Mouse (Mus musculus) neural tube, embryonic 11.5 days (tissue): ENCODE results near the gene Alkbh7. TPM values are rescaled to one million over a fixed set of nuclear protein-coding genes. Genes with fewer than 3 reads are reported as not detected.

ENCODE experiments used
- ATAC-seq: fragments of 200-750 bp; cut with Nextera tagmentation; 2 replicates; pipeline ENCODE4 v1.8.0; 2017; ENCODE audit warnings: moderate number of reproducible peaks, mild to moderate bottlenecking, moderate TSS enrichment, moderate library complexity; ENCODE audit not compliant: insufficient read depth, low FRiP score, low TSS enrichment
- DNase-seq: peaks from one replicate; pipeline ENCODE4 v3.0.0-alpha.2; 2015; ENCODE audit warnings: low spot score
- H3K27ac ChIP-seq: fragments of 300-500 bp; sonication (generic); 2 replicates; pipeline ENCODE4 v1.5.1; 2014; ENCODE audit warnings: low read depth, mild to moderate bottlenecking, low read length
- H3K27me3 ChIP-seq: fragments of 300-500 bp; sonication (generic); 2 replicates; pipeline ENCODE4 v1.6.1; 2014; ENCODE audit warnings: mild to moderate bottlenecking, low read length, mixed read lengths; ENCODE audit not compliant: control insufficient read depth, insufficient read depth
- H3K36me3 ChIP-seq: fragments of 300-500 bp; sonication (generic); 2 replicates; pipeline ENCODE4 v1.6.1; 2014; ENCODE audit warnings: mild to moderate bottlenecking, low read length, moderate library complexity, mixed read lengths; ENCODE audit not compliant: control insufficient read depth, insufficient read depth
- H3K4me1 ChIP-seq: fragments of 300-500 bp; sonication (generic); 2 replicates; pipeline ENCODE4 v1.6.1; 2014; ENCODE audit warnings: low read length, mixed read lengths; ENCODE audit not compliant: control insufficient read depth, insufficient read depth
- H3K4me2 ChIP-seq: fragments of 300-500 bp; sonication (generic); 2 replicates; pipeline ENCODE4 v1.6.1; 2014; ENCODE audit warnings: low read depth, mild to moderate bottlenecking, moderate library complexity
- H3K4me3 ChIP-seq: fragments of 300-500 bp; sonication (generic); 2 replicates; pipeline ENCODE4 v1.5.1; 2014; ENCODE audit warnings: low read depth, low read length
- H3K9ac ChIP-seq: fragments of 300-500 bp; sonication (generic); 2 replicates; pipeline ENCODE4 v1.6.1; 2014; ENCODE audit warnings: mild to moderate bottlenecking, low read length
- H3K9me3 ChIP-seq: fragments of 300-500 bp; sonication (generic); 2 replicates; pipeline ENCODE4 v1.6.1; 2016; ENCODE audit warnings: low read length; ENCODE audit not compliant: control insufficient read depth
- WGBS: fragments of 180-500 bp; shearing (Covaris S2); extraction: QIAGEN DNeasy Blood & Tissue Kit; methylation state at CpG from one replicate; pipeline ENCODE4 v1.1.7; 2014; 5-methylcytosine and 5-hydroxymethylcytosine counted together
- polyA plus RNA-seq: library from polyadenylated mRNA; unstranded; fragments of >200 nt; fragmentation: Nextera tagmentation; extraction: Ambion mirVana; gene quantifications from 2 replicates; pipeline ENCODE4 v1.2.1, GENCODE M21; 2014

Alkbh7 gene
- 37.0 and 39.8 TPM in 2 replicates for polyA plus RNA-seq

DNA sequence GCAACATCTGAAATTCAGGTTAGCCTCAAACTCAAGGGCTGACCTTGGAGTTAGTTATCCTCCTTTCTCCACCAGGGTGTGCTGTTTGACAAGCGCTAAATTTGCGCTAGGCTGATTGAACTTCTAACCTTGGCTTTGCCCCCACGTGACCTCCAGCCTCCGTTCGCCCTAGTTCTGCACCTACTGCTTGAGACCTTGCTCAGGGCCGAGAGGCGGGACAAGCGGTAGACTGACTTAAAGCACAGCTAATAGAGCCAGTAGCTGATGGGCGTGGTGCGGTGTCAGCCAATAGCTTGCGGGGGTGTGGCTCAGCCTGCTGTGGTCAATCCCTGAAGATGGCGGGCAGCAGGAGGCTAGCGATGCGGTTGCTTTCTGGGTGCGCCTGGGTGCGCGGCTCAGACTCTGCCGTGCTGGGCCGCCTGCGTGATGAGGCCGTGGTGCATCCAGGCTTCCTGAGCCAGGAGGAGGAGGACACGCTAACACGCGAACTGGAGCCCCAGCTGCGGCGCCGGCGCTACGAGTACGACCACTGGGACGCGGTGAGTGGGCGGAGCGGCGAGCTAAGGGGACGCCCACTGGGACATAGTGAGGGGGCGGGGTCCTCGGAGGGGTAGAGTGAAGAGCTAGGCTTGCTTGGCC is at the start of gene Alkbh7:
Gene Alkbh7 (plus strand): TSS at position 311 of the 639 bp plus-strand sequence.
- ATAC-seq, result peak; percentile 99
- Histone ChIP-seq H3K27ac (no peak within 1 kb of the TSS), H3K36me3 (peaks cover 25% of the 10 kb centered on the region), H3K27me3 (no peaks in the 10 kb centered on the region), H3K4me1 (peaks cover 4% of the 10 kb centered on the region), H3K9ac (peak within 1 kb of the TSS; percentile 60), H3K4me2 (peak within 1 kb of the TSS; percentile 38), H3K4me3 (peak within 1 kb of the TSS; percentile 79), H3K9me3 (no peaks in the 10 kb centered on the region)
- 0% methylated on average over 38 of the region's 38 CpGs for WGBS
- peak; percentile 93 for DNase-seq

DNA sequence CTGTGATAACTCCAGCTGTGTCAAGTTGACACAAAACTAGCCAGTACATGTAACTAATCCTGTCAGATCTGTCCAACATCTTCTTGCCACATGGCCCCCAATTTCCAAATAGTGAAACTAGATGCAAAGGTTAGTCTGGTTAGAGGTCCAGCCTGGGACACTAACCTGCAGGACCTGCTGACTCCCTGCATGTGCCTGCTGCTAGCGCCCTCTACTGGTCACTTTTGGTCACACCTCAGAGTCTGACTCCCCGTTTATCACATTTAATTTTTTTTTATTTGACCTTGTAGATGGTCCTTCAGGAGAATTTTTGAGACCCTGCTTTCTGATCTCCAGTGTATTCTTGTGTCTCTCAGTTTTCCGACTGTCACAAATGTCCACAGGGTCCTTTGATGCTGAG is 46.2 kb upstream of the Alkbh7 start:
- no peak overlapping the region for H3K9ac ChIP-seq
- no peaks in the 10 kb centered on the region for H3K36me3 ChIP-seq
- no peaks in the 10 kb centered on the region for H3K27me3 ChIP-seq
- H3K4me3 ChIP-seq, result no peak overlapping the region
- H3K4me2 ChIP-seq, result no peak overlapping the region
- no peaks in the 10 kb centered on the region for H3K4me1 ChIP-seq
- H3K27ac ChIP-seq, result no peak overlapping the region
- WGBS, result 20% methylated on average over 3 of the region's 3 CpGs
- ATAC-seq (no peak), DNase-seq (peak; percentile 59)
- no peaks in the 10 kb centered on the region for H3K9me3 ChIP-seq

DNA sequence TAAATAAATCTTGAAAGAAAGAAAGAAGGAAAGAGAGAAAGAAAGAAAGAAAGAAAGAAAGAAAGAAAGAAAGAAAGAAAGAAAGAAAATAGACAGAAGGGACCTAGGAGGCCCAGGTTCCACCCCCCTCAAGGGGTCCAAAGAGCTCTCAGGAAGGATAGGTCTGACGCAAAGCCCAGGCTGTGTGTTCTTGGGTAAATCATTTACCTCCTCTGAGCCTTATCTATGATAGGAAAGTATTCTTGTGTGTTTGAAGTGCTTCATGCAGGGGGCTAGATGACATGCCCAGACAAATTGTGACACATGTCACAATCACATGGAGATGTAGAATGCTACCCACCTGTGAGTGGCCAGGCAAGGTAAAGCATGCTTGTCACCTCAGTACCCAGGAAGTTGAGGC is 44.5 kb upstream of the Alkbh7 start:
- Histone ChIP-seq H3K4me2 (no peak overlapping the region), H3K36me3 (no peaks in the 10 kb centered on the region), H3K27me3 (no peaks in the 10 kb centered on the region), H3K4me3 (no peak overlapping the region), H3K27ac (no peak overlapping the region), H3K9me3 (no peaks in the 10 kb centered on the region), H3K9ac (no peak overlapping the region), H3K4me1 (no peaks in the 10 kb centered on the region)
- ATAC-seq (no peak), DNase-seq (no peak)
- WGBS, result 87% methylated on average over 1 of the region's 1 CpGs

DNA sequence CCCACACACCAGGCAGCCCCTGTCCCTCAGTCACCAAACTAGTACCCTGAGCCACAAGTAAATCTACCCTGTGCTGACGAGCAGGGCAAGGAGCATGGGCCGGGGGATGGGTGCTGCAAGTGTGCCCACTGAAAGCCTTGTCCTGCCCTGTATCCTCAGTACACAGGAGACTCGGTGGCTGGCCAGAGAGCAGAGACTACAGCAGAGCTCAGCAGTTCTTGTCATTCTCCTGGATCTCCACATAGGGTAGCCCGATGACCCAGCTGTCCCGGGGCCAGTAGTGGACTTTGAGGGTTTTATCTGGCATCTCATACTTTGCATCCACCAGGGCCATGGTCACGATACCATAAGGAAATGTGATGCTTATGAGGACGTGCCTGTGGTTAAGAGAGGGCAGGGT is 42.3 kb upstream of the Alkbh7 start:
- Histone ChIP-seq H3K9ac (no peak overlapping the region), H3K4me2 (no peak overlapping the region), H3K4me3 (no peak overlapping the region), H3K27ac (no peak overlapping the region), H3K36me3 (no peaks in the 10 kb centered on the region), H3K9me3 (no peaks in the 10 kb centered on the region), H3K27me3 (no peaks in the 10 kb centered on the region), H3K4me1 (no peaks in the 10 kb centered on the region)
- ATAC-seq (no peak), DNase-seq (no peak)
- 82% methylated on average over 7 of the region's 7 CpGs for WGBS

- ATAC-seq, result no peak
- no peak overlapping the region for H3K9ac ChIP-seq
- no peak overlapping the region for H3K4me3 ChIP-seq
- H3K36me3 ChIP-seq, result no peaks in the 10 kb centered on the region
- H3K4me2 ChIP-seq, result no peak overlapping the region
- no peak overlapping the region for H3K27ac ChIP-seq
- WGBS, result 35% methylated on average over 11 of the region's 11 CpGs
- no peaks in the 10 kb centered on the region for H3K9me3 ChIP-seq
- no peak for DNase-seq
- H3K4me1 ChIP-seq, result no peaks in the 10 kb centered on the region
- no peaks in the 10 kb centered on the region for H3K27me3 ChIP-seq
These were observed 39.2 kb upstream of the Alkbh7 start for GRCm38 (mm10) chr17:56957763-56958429.

DNA sequence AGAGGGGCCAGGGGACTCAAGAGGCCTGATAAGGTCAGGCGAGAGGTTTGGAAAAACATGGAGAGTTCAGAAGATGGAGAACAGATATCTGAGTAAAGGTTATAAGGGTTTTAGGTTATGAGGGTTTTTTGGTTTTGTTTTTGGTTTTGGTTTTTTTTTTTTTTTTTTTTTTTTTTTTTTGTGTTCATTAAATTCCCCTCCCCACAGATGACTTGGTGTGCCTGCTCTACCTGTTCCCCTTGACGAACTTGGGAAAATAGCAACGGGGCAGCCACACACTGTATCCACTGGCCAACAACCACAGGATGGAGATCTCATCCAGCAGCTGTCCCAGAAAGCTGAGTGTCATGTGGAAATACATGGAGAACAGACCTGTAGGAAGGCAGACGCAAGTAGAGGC is 38.5 kb upstream of the Alkbh7 start:
- Histone ChIP-seq H3K27me3 (no peaks in the 10 kb centered on the region), H3K4me3 (no peak overlapping the region), H3K4me2 (no peak overlapping the region), H3K27ac (no peak overlapping the region), H3K9ac (no peak overlapping the region), H3K36me3 (no peaks in the 10 kb centered on the region), H3K9me3 (no peaks in the 10 kb centered on the region), H3K4me1 (no peaks in the 10 kb centered on the region)
- no peak for DNase-seq
- ATAC-seq, result no peak
- 85% methylated on average over 4 of the region's 4 CpGs for WGBS

DNA sequence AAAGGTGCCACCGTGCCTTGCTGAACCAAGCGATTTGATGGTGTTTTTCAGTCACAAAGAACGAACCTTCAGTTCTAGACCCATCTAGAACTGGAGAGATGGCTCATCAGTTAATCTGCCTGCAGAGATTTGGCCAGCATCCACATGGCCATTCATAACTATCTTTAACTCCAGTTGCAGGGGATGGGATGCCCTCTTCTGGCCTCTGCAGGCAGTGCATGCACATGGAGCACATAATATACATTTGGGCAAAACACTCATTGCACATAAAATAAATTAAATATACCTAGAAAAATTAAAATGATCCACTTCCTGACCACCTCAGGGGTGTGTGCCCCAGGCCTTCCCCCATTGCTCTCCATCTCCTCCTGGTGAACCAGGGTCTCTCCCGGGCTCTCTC is 35.3 kb upstream of the Alkbh7 start:
- H3K9ac ChIP-seq, result no peak overlapping the region
- H3K36me3 ChIP-seq, result no peaks in the 10 kb centered on the region
- H3K4me1 ChIP-seq, result no peaks in the 10 kb centered on the region
- ATAC-seq (no peak), DNase-seq (no peak)
- no peak overlapping the region for H3K4me3 ChIP-seq
- 90% methylated on average over 4 of the region's 4 CpGs for WGBS
- no peaks in the 10 kb centered on the region for H3K9me3 ChIP-seq
- no peaks in the 10 kb centered on the region for H3K27me3 ChIP-seq
- no peak overlapping the region for H3K4me2 ChIP-seq
- H3K27ac ChIP-seq, result no peak overlapping the region

DNA sequence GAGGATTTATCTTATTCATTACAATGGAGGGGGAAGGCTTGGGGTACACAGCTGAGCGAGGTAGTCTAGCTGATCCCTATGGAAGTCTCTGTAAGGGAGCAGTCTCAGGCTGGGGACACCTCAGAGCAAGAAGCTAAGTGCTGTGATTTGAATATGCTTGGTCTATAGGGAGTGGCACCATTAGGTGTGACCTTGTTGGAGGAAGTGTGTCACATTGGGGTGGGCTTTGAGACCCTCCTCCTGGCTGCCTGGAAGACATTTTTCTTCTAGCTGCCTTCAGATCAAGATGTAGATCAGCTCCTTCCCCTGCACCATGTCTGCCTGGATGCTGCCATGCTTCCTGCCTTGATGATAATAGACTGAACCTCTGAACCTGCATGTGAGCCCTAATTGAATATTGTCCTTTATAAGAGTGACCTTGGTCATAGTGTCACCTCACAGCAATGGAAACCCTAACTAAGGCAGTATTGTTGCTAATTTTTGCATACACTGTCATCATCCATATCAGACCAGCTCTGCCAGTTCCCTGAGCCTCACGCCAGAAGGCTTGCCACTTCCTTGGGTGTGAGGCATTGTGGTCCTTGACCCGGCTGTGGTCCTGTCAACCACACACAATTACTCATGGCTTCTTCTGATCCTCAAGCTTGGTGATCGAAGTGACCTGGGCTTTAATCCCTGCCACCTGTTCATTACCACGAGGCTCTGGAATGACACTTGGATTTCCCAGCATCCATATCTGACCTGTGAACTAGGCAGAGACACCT is 34.3 kb upstream of the Alkbh7 start:
- Histone ChIP-seq H3K27me3 (no peaks in the 10 kb centered on the region), H3K36me3 (no peaks in the 10 kb centered on the region), H3K27ac (no peak overlapping the region), H3K4me3 (no peak overlapping the region), H3K4me2 (no peak overlapping the region), H3K4me1 (no peaks in the 10 kb centered on the region), H3K9me3 (no peaks in the 10 kb centered on the region), H3K9ac (no peak overlapping the region)
- whole genome bisulfite sequencing, result 83% methylated on average over 5 of the region's 5 CpGs
- DNase-seq, result no peak
- ATAC-seq, result no peak
